Mouse (Mus musculus) lung, adult 18-20 months (tissue): ENCODE results near the gene Hist3h2ba.

Experiments
- DNase-seq, 2 experiments: peaks; one replicate each; pipeline ENCODE4 v3.0.0; 2022; ENCODE audit warnings: mixed read lengths in 2 of 2

Gene Hist3h2ba

DNA sequence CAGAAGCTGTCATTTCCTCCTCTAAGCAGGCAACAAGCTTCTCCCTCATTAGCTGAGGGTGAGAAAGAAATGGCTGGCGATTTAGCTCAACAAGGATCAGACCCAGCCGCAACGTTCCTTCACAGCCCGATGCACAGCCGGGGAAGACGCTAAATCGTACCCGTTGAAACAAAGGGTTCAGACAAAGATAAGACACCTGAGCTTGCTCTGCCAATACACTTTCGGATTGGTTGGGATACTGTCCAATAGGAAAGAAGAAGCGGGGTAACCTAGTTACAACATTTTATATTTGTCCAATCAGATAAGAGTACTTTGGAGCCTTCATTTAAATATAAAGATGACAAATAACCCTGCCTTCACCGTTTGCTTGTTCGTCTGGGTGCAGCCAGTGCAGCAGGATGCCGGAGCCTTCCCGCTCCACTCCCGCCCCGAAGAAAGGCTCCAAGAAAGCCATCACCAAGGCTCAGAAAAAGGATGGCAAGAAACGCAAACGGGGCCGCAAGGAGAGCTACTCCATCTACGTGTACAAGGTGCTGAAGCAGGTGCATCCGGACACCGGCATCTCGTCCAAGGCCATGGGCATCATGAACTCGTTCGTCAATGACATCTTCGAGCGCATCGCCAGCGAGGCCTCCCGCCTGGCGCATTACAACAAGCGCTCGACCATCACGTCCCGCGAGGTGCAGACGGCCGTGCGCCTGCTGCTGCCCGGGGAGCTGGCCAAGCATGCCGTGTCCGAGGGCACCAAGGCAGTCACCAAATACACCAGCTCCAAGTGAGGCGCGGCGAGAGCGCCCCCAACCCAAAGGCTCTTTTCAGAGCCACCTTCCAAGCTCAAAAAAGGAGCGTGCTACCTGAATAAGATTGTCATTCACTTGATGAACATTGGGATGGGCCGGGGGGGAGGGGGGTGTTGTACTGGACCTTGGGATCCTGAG, at the start of gene Hist3h2ba:
Hist3h2ba (plus strand) TSS at position 379 of the 938 bp plus-strand sequence.
- peak in 1 of 2 experiments; percentile 24 for DNase-seq

DNA sequence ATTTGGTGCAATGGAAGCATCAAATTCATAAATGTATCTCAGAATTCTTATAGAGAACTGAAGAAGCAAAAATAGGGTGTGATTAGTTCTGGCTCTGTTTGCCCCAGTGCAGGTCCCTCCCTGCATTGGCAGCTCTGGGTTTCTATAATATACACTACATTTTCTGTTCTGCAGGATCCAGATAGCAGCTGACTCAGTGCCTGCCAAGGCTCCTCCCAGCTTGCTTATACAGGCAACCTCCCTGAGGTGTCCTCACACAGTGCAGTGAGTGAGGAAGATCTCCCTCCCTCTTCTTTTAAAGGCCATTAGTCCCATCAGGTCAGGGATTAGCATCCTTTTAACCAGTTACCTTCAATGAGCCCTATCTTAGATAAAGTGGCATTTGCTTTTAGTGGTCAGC, 47.6 kb upstream of the Hist3h2ba start:
- no peak for DNase-seq

DNA sequence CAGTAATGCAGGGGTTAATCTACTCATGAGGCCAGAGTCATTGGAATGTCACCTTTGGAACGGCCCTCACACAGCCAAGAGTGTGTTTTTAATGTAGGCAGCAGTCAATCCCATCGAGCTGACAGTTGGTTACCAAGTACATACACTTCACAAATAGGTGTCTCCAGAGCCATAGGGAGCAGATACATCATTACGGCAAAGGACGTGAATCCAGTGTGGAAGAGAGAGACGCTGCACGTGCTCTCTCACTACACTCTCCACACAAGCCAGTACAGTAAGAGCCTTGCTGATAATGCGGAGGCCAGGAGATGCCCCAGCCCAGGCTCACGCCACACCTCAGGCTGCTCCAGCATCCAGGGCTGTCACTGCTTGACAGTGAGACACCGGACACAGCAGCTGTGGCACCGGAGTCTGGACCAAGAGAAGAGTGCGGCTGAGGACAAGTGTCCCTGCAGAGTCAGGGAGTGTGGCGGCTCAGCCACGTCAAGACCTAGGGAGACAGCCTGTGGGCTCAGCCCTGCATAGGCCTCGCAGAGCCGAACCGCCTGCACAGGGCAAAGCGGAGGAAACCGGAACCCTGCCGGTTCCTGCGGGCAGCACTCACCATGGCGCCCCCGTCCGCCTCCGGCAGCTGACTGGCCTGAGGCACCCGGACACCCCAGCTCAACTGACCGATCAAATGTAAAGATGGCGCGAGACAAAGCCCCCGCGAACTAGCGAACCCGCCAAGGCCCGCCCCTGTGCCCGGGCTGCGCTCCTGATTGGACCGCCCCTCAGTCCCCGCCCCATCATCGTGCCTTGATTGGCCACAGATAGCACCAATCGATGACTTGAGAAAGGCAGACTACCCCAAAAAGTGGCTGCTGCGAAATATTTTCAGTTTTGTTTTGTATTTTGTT, 45.0 kb upstream of the Hist3h2ba start, which contains the start of gene Zfp39:
Zfp39 (minus strand) TSS at position 715 of the 899 bp plus-strand sequence.
- peak; percentile 97 for DNase-seq

DNA sequence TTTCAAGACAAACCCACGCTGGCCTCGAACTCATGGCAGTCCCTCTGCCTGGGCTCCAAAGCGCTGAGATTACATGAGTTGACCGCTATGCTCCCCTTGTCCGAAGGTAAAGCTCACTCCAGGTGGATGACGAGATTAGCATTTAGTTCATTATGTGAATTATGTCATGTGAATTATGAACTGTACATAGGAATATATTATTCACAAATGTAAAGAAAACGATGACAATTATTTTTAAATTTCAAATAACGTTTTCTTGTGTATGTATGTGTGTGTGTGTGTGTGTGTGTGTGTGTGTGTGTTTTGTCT, 44.4 kb upstream of the Hist3h2ba start:
- DNase-seq, result no peak

DNA sequence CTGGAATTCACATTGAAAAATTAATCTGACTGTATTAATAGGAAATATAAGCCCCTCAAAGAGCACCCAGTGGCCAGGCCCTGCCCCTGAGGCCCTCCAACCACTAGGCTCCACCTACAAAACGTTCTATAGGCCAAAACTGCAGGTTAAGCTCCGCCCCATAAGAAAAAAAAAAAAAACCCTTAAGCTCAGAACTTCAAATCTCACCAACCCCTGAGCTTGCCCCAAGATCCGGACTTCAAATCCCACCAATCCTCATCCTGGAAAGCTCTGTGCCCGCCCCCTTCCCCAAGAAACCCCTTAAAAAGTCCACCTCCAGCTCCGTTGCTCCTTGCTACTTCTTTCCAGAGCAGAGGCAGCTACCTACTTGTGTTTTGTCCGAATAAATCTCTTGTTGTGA, 43.9 kb upstream of the Hist3h2ba start:
- peak in 1 of 2 experiments; percentile 29 for DNase-seq

DNA sequence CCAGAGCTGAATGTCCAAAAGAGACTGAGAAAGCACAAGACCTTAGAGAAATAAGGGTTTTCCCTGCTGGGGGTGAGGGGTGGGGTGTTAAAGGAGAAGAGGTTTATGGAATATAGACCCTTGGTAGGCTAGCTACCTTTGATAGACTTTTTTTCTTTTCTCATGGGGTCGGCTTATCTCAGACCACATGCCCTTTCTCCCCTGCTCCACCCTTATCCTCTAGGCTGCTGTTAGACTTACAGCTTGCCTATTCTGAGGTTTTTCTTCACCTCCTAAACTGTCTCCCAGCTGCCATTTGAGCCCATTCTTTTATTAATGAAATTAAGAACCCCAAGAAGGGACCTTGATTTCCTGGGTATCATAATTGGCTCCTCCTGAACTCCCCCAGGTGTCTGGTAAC, 34.9 kb upstream of the Hist3h2ba start:
- DNase-seq, result no peak

DNA sequence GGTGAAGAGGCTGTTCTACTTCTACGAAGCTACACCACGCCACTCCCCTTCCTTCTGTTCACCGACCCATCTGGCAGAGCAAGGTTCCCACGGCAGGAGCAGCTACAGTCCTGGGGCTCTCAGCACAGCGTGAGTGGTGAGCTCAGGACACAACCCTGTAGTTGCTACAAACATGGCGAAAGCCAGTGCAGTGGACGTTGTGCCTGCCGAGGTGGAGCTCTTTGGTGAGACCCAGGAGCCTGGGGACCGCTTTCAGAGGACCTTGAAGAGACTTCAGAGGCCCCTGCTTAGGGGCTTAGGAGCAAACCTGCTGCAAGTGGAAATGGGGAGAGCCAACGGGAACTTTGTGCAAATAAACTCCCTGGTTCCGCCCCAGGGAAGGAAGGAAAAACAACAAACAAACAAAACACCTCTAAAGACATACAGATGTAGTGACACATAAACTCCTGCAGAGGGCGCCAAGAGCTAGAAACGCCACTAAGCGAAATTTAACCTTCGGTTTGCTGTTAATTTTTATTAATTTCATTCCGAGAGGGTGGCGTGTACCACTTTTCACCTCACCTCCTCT, 34.2 kb upstream of the Hist3h2ba start:
- DNase-seq, result peak in 1 of 2 experiments; percentile 23

DNA sequence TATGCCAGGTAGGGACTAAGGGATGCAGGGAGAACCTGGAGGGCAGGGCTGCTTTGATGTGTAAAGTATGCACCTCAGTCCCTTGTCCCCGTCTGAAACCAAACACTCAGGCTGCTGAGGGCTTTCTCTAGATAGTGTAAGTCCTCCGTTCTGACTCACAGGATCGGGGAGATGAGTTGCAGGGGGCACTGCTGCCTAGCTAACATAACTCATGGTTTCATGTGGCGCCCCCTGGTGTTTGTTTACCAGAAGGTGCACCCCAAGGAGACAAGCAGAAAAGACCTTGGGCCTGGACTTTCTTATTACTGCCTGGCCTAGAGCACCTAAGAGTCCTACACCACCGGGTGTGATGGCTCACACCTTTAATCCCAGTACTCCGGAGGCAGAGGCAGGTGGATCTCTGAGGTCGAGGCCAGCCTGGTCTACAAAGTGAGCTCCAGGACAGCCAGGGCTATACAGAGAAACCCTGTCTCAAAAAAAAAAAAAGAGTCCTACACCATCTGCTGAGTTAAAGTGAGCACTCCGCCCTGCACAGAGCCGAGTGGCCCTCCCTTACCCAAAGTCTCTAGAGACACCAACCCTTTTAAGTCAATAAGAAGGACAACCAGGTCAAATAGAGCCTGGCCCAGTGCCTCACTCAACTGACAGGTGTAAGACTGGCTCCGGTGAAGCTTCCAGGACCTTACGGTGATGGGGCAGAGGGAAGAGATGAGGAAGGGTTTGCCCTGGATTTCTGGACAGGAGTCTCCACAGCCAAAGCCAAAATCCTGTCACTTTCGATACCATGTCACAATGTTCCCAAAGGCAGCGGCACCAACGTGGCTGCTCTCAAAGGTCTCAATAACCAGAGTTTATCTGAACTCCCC, 31.6 kb upstream of the Hist3h2ba start:
- DNase-seq, result peak in 1 of 2 experiments; percentile 51

DNA sequence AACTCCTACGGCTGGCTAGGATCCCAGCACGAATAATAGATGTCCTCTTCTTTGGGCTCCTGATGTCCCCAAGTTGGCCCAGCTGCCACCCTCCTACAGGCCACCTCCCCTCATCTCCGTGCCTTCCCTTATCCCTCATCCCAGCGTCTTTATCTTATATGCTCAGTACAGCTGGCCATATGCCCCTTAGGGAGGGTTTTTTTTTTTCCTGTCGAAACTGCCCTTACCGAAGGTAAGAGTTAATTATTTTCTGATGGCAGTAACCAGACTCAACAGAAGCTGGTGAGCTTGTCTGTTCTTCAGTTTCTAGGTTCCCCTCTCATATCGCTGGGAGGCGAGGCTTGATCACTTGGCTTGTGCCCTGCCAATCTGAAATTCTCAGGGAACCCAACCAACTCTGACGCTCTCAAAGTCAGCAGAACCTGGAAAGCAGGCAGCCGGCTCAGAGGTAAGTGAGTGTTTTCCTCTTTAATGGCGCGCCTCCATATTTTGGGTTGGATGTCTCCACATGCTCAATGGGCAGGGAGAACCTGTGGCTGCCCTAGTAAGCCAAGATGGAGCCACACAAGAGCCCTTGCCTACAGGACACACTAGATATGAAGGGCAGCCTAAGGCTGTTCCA, 30.9 kb upstream of the Hist3h2ba start, which contains the start of gene Btnl10:
Btnl10 (plus strand) TSS at position 164 of the 622 bp plus-strand sequence.
- no peak for DNase-seq

DNA sequence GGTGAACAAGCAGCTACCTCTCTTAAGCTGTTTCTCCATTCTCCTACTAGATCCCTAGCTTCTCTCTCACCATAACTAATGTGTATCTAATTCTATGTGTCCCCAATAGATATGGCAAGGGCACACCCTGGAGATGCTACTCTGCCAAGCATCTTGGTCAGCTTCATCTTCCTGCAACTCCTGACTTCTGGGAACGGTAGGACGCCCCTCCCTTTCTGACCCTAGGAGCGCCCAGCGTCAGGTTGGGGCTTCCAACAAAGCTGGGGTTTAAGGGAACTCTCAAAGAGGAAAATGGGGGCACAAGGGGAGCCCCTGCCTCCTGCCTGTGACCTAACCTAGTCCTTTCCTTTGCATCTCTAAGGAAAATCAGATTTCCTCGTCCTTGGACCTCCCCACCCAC, 30.0 kb upstream of the Hist3h2ba start:
- DNase-seq, result no peak

DNA sequence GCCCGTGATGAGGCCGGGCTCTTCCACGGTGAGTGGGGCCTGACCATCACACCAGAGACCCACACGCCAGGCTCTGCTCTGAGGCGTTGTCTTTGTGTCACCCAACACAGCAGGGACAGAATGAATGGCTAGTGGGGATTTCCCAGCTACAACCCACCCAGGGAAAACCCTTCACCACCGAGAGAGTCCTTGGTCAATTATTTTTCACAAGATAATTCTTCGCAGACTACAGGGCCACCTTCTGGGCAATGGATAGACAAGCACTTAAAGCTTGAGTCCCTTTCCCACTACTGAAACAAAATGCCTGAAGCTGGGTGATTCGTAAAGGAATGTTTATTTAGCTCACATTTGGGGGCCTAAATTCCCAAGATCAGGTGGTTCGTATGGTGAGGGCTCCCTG, 26.3 kb upstream of the Hist3h2ba start:
- no peak for DNase-seq

DNA sequence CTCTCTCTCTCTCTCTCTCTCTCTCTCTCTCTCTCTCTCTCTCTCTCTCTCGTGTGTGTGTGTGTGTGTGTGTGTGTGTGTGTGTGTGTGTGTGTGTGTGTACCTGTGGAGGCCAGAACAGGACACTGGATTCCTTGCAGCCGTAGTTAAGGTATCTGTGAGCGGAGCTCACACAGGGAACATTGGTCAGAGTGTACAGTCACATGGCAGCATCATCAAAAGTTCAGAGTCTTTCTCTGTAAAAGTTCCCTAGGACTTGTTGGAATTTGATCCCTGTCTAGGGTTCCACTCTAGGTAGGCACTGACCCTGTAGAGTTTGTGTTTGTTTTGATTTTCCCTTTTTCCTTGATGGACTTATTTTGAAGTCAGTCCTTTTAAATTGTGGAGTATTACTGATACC, 22.1 kb upstream of the Hist3h2ba start:
- no peak for DNase-seq

DNA sequence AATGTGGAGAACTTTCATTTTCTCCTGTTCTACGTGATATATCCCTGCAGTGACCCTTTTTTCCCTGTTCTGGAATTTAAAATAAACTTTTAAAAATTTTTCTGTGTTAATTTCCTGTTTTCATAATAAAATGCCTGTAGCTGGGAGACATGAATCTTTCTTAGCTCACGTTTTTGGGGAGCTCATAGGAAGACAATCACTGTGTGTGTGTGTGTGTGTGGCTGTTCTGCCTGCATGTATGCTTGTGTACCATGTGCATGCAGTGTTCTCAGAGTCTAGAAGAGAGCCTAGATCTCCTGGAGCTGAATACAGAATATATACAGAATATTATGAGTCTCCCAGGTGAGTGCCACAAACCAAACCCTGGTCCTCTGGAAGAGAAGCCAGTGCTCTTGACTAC, 21.7 kb upstream of the Hist3h2ba start:
- DNase-seq, result no peak

DNA sequence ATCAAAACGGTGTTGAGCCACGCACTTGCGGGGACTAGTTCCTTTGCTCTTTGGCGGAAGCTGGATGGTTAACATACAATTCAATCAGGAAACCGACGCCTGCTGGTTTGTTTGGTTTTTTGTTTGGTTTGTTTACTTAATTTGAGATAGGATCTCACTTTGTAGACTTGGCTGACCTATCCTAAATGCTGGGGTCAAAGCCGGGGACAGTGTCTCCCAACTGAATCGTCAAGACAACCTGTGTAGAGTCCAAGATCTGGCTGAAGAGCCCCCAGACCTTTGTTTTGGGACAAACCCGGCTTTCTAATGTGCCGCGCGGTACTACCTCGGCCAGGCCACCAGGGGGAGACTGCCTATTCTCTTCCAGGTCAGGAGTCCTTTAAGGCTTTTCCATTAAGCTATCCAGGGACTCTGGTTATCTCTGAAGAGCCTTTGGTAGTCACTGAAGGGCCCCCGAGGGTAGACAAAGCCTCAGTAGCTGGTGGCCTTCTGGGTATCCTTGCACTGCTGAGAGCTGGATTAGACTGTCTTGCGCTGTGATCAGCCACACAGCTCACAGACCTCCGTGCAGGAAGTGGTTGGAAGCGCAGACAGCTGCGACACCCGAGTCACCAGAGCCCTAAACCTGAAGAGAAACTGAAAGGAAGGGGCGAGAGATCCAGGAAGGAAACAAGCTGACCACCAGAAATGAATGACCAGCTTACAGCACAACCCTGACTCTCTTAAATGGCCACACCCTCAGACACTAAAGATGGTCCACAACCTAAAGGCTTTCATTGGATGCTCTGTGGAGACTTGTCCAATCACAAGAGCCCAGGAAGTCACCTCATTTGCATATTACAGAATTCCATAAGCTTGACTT, 20.7 kb upstream of the Hist3h2ba start:
- DNase-seq, result peak; percentile 49 to 62

DNA sequence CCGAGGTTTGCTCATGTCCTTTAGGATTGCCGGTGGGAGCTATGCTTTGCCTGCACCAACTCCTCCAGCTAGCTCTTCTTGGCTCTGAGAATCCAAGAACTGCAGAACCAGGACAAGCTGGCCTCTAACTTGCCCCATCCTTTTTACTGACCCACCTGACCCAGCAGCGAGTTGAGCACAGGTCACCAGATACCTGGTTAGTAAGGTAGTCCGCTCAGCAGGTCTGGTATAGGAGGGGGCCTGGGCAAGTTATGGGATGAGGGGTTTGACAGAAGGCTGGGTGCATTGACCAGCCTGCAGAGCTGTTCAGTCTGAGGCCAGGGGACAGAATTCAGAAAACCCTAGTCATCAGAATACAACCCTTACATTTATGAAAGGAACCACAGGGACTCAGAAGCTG, 19.7 kb upstream of the Hist3h2ba start:
- DNase-seq, result no peak

DNA sequence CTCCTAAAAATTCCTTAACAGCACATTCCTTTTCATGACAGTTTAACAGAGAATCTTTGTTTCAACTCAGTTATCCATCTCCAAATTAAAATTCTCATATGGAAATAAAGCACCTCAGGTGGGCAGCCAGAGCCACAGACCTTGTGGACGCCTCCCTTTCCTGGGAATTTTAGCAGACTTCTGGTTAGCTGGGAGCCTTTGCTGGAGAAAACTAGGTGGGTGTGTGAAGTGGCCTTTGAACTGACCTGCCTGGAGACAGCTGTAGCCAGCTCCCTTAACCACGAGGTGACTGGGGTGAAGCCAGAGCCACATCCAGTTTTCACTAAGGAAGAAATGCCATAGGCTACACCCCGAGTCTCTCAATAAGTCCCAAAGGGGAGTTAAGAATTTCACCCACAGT, 19.1 kb upstream of the Hist3h2ba start:
- DNase-seq, result no peak

DNA sequence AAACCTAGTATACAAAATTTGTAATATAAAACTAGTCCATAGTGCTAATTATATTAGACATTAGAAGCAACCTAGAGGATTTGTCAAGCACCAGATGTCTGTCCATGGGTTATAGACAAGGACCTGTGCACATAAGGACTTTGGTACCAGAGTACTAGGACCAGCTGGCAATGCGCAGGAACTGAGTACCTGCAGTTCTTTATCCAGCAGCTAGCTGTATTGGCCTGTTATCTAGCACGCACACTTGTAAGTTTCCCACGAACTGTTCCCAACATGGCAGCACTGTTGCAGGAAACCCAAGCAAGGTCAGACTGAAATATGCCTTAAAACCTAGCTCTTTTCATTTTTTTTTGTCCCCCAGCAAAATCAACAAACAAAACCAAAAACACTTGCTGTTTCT, 18.5 kb upstream of the Hist3h2ba start:
- DNase-seq, result no peak

DNA sequence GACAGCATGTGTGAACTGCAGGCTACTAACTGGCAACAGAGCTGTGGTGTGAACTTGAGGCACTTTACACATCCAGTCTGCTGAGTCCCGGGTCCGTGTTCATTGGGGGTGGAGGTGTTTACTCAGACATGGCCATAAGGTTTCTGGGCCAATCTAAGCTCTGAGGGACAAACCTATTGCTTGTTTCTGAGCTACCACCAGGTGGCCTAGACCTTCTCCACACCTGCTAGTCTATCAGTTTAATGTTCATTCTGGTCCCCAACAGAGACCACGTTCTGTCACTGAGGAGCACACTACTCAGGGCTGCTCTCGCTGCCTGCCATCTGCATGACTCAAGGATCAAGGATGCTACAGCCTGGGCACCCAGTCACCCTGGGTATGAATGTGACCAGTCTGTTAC, 17.1 kb upstream of the Hist3h2ba start:
- no peak for DNase-seq

DNA sequence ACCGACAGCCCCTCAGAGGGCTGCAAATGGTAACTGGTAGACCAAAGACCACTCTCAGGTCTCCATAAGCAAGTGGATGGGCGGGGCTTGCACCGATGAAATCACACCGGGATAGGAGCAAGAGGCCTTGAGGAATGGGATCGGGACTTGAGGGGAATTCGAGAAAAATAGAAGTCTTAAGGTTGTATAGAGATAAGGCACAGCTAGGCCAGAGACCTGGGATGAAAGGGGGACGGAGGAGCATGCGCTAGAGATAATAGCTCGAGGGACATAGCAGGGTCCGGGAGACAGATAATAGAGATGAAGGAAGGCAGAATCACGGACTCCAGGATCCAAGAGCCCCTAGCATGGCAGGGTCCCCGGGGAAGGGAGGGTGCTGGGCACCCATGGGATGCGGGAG, 10.8 kb upstream of the Hist3h2ba start:
- no peak for DNase-seq

DNA sequence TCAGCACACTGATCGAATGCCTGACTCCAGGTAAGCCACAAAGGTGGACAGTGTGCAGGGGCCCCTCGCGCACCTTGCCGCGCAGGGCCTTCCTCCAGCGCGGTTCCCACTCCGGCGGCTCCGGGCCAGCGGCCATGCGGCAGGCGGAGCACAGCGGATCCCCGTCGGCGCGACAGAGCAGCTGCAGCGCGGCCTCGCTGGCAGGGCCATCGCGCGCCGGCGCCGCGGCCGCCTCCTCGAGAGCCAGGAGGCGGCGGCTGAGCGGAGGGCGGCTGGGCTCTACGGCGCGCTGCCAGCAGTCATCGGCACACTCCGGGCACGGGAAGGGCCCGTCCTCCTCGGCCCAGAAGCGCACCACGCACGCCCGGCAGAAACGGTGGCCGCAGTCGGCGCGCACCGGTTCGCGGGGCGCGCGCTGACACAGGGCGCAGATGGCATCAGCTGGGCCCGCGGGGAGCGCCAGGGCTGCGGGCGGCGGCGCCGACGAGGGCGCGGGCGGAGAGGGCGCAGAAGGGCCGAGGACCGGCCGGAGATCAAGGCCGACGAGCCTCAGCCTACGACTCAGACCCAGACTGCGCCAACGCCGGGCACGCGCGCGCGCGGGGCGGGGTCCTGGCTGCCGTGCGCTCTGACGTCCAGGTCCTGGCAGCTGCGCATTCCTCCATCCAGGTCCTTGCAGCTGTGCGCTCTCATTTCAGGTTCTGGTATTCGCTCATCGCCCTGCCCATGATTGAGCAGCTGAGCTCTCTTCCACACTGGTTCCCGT, 10.2 kb upstream of the Hist3h2ba start, which contains the start of gene Rnf187:
Rnf187 (minus strand) TSS at position 595 of the 766 bp plus-strand sequence.
- DNase-seq, result peak; percentile 92
